Mouse (Mus musculus) E14TG2a.4 (cell line): Measurements from ENCODE around the gene C2cd4b.

Experiments used
- CTCF ChIP-seq: conservative IDR thresholded peaks from 2 replicates; pipeline ENCODE4 v1.5.1; 2014; ENCODE audit warnings: low read length
- POU5F1 ChIP-seq: IDR thresholded peaks from 2 replicates; pipeline ENCODE4 v1.6.1; 2014; ENCODE audit warnings: low read length, borderline replicate concordance

GRCm38 (mm10) chr9:67783464-67783863 is 24.2 kb downstream of the C2cd4b start:
- TF ChIP-seq CTCF (no peak), POU5F1 (no peak)
